Mouse (Mus musculus) kidney, postnatal 4 days (tissue): ENCODE measurements around the gene Ppfia4.
A peak's percentile ranks its signal among the peaks of the same experiment; 100 is the strongest.

Source experiments
- DNase-seq, 2 experiments: peaks; one replicate each; pipeline ENCODE4 v3.0.0; 2021; ENCODE audit warnings: mixed read lengths in 2 of 2

Ppfia4 gene

DNA sequence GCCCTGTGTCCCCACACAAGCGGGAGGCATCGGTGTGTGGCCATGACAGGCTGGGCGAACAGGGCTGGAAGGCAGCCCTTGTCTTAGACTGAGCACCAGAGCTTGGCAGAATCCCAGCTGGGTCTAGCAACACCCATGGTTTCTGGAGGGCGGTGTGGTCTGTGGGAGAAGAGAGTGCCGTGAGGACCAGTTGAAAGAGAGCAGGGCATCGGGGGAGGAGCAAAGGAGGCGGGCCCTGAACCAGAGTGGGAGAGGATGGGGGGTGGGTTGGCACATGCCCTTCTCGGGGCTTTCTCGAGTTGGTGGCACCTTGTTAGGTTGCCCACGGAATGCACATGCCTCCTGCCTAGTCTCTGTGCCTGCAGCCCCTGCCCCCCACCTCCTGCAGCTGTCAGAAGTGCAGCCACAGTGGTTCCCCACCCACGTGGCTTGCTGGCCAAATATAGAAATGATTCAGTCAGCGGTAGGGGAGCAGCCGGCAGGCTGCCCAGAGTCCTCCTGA lies at the start of gene Ppfia4:
Ppfia4 (minus strand) TSS at position 159 of the 502 bp plus-strand sequence.
- peak; percentile 35 to 54 for DNase-seq

DNA sequence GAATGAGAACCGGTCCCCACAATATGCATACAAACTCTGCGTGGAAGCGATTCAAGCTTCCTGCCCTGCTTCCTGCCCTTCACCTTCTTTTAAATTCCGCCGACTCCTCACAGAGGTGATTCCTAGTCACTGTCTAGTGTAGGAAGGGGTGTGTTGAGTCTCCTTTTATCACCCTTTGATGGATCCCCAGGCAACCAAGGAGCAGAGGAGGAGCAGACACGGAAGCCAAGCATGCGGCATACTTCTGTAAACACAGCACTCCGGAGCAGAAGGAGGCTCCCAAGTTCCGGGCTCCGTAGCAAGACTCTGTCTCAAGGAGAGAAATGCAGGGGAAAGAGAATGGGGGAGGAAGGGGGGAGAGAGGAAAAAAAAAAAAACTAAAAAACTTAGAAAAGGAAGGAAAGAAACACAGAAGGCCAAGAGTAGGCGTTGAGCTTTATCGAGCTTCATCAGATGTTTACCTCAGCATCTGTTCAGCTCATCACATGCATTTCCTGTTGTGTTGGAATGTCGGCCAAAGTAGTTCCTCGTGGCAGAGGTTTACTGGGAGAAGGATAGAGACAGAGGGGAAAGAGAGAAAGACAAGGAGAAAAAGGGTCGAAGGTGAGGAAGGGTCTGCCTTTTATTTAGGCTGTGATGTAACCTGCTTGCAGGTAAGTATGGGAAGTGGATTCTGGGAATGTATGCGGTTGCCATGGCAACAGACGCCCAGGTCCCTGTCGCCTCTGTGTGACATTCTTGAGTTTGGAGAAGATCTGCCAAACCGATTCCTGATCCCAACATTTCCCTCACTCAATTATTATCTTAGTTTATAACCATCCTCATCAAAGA lies 49.3 kb upstream of the Ppfia4 start:
- peak; percentile 17 to 31 for DNase-seq

DNA sequence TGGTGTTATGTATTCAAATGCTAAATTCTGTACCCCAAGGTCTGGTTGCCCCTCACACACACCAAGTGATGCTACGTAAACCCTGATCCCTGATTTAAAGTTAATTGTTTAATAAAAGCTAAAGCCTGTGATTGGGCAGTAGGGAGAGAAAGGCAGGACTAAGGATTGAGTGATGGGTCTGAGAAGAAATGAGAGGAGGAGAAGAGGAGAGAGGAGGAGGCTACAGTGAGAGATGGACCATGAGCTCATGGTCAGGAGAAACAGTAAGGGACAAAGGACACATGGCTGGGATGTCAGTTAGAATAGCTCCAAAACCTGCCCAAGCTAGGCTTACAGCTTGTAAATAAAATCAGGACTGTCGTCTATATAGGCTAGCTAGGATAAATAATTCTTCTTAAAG lies 48.3 kb upstream of the Ppfia4 start:
- no peak for DNase-seq

DNA sequence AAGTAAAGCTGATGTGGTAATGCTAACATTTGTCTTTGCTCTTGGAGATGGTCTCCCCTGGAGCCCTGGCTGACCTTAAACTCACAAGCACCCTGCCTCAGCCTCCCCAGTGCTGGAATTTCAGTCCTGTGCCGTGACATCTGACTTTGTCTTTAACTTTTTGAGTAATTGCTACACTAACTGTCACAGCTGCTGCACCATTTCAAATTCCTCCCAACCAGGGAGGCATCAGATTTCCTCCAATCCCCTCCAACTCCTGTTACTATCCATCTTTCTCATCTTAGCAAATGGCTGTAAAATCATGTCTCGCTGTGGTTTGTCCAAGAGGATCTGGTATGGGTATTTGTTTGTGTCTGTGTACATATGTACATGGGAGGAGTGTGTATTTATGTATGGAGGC lies 41.4 kb upstream of the Ppfia4 start:
- no peak for DNase-seq

DNA sequence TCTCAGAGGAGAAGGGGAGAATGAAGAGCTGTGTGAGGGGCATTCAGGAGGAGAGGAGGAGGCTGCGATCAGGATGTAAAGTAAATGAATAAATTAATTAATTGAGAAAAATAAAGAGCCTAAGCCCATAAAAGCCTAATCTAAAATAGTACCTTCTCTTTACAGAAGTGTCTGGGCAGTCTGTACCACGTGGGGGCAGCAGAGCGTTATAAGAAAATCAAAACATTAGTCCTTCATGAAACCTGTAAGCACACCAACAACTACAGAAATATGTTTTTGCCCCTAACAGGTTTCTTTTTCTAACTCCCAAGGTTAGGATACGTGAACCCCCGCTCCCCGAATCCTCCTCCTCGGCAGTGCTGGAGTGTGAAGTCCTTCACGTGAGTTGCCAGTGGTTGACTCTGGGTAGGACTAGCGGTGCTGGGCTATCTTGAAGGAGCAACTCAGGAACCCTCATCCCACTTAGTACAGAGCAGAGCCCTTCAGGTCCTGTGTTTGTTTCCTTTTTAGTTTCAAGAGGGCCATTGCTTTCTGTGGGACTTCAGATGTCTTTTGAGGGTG lies 36.1 kb upstream of the Ppfia4 start:
- peak; percentile 84 to 85 for DNase-seq

DNA sequence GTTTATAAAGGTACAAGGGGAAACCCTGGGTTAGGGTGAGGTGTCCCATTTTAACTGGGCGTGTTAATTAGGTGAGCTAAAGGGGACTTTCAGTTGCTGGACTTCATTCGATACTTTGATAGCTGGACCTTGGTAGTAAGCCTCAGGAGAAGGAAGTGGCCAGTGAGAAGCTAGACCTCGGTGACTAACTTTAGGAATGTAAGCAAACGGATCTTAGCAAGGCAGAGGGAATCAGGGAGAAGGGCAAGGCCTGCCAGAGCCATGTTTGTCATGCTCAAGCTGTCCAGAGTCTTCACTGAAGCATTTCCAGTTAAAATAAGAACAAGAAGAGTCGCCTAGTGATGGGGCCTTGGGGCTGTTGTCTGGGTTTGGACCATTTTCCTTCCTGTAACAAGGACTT lies 32.8 kb upstream of the Ppfia4 start:
- DNase-seq: no peak

DNA sequence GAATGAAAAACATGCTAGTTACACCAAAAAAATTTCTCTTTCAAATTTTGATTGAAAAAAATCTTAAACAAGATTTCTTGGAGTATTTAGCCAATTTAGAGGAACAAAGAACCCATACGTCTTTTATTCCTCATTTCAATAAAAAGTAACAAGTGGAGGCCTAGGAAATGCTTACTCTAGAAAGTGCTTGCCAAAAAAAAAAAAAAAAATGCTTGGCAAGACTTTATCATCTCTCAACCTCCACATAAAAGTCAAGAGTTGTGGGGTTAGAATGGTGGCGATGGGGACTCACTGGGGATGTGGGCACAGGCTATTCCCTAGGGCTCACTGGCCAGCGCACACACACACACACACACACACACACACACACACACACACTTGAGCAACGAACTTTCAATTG lies 30.5 kb upstream of the Ppfia4 start:
- no peak for DNase-seq

DNA sequence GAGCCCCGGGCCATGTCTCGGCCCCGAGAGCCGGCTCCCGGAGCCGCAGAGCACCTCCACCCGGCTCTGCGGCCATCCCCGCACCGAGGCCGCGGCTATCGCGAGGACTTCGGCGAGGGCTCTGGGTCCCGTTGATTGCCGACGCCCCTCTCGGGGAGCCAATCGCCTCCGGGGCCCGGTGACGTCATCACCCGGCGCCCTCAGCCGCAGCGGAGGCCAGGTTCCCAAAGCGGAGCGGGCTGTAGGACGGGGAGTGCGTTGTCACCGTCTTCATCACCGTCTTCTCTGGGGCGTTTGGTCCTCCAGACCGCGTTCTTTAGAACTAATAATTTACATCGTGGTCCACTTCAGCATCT lies 29.1 kb upstream of the Ppfia4 start, which contains the start of gene Tmem183a:
Tmem183a (minus strand) TSS at position 123 of the 356 bp plus-strand sequence.
- DNase-seq: peak; percentile 97 to 98

DNA sequence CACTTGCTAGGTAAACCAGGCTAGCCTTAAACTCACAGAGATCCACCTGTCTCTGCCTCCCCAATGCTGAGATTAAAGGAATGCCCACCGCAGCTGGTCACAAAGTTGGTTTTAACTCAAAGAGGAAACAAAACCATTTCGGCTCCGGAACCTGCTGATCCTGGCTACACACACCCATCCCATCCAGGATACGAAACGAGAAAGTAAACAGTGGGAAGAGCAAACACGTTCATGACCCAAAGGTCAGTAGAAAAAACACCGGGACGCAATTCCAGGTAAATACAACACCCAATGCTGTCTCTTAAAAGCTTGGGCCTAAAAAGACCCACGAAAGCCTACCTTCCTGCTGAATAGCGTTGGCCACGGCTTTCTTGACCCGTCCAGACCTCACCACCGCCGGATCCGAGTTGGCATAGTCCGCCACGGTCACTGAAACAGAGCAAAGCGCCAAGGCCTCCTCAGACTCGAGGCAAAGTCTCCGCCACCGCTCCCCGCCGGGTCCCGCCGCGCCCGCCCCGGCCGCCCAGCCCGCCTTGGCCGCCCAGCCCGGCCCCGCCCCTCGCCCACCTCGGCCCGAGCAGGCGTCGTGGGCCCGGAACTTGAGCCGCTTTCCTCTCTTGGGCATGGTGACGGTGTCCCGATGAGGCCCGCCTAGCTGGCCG lies 28.6 kb upstream of the Ppfia4 start:
- no peak for DNase-seq

DNA sequence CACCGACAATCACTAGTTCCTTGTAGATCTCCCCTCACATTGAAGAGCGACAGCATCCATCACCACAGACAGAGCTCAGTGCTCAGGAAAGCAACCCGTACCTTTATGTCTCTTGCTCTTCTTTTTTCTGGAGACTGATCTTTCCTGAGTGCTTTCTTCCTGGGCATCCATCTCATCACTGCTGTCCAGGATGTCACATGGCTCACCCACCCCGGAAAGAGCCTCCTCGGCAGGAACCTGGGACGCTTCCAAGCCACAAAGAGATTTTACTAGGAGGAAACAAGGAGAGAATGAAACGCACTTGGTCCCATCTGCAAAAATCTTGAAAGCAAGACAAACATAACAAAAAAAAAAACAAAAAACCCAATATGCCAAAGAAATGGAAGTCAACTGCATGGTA lies 27.9 kb upstream of the Ppfia4 start:
- no peak for DNase-seq

DNA sequence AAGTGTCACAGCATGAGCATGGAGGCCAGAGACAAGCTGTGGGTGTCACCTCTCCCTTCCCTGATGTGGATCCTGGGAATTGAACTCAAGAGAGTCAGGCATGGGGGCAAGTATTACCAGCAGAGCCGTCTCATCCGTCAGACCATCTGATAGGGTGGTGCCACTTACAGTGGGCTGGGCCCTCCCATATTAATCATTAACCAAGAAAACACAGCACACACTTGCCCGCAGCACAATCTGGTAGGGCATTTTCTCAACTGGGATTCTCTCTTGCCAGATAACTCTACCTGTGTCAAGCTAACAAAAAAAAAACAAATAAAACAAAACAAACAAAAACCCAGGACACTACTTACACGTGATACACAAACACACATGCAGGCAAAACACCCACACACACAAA lies 24.7 kb upstream of the Ppfia4 start:
- DNase-seq: no peak

DNA sequence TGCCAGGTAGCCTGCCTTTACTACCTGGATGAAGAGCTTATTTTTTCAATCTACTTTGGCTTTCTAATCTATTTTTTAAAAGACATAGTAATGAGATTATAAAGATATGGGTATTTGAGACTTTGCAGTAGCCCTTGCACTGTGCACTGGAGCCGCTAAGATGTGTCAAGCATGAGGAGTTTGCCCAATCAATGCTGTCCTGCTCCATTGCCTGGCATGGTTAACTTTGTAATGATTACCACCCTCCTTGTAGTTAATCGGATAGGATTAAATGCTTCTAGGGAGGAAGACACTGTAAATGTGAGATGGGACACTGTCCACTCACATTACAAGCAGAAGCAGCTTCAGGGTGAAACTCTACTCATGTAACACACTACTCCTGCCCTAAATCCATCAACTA lies 20.6 kb upstream of the Ppfia4 start:
- DNase-seq: peak in 1 of 2 experiments; percentile 30

DNA sequence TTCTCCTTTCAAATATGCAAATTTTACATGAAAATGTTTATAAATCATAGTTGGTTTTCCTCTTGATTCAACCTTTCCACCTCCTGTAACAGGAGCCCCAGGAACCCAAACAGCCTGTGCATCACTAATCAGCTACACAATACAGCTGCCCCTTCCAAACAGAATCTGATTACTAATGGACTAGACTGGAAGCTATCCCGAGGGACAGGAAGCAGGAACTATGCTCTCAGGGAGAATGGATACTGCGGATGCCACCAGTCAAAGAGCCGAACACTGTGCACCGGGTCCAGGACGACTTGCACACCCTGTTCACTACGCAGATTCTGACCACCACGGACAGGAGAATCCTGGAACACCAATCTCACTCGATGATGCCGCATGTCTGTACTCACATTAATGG lies 15.1 kb upstream of the Ppfia4 start:
- DNase-seq: no peak

DNA sequence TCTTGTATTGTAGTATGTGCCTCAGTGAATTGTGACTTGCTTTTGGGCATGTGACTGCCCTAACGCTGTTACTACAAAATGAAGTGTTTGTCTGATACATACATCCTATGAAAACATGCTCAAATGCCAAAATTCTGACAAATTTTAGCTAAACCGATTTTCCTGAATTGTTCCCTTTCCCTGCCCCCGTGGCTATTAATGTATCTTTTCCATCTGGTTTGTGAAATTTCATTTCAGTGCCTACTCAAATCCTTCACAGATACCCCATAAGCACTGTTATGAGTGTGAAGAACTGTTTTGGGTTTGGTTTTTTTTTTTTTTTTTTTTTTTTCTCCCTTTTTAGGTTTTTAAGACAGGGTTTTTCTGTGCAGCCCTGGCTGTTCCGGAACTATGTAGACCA lies 12.3 kb upstream of the Ppfia4 start:
- DNase-seq: no peak

DNA sequence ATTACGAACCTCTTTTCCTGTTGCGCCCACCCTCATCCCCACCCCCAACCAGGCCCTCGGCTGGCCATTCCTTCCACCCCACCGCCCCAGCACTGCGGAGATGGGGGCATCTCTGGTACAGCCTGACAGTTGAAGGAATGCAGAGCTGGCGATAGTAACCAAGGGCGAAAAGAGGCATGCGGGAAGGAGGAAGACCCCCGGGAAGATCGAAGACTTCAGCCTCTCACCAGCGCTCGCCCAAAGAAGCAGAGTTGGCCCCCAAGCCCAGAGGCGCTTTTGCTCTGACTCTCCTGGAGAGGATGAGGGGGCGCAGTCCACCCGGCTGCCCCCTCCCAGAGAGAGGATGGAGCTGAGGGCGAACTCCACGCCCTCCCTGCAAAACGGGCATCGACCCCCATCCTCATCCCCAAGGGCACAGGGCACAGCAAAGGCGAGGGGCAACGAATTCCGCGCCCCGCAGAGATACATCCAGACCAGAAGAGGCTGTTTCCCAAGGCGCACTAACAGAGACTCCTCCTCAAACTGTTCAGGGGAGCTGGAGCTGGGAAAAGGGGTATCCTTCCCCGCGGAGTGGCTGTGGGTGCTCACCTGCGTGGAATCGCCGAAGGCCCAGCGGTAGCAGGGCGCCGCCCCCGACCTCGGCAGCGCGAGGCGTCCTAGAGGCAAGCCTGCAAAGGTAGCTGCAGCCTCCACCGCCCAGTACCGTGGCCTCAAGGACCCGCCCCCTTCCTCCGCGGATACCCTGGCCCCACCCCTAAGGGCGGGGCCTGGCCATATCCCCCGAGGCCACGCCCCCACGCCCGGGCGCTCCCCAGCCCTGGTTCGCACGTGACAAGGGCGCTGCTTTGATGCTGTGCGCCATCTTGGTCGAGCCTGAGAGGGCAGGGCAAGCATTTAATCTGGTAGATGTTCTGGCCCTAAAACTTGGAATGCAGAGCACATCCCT lies 11.6 kb upstream of the Ppfia4 start:
- DNase-seq: peak; percentile 92 to 96

DNA sequence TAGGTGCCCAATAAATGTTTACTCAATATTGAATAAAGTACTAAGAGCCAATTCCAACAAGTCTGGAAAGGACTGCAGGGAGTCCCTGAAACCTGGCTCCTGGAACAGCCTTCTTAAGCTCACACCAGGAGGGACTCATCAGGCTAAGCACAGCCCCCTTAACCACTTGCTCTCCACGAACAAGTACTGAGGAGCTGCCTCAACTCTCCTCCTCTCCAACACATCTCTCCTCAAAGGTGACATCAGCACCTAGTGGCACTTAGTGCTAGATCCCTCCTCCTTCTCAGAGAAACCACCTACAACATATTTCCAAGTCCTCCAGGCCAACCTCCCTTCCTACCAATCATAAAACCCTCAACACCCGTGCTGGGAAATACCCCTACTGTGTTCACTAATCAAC lies 10.8 kb upstream of the Ppfia4 start:
- DNase-seq: no peak

DNA sequence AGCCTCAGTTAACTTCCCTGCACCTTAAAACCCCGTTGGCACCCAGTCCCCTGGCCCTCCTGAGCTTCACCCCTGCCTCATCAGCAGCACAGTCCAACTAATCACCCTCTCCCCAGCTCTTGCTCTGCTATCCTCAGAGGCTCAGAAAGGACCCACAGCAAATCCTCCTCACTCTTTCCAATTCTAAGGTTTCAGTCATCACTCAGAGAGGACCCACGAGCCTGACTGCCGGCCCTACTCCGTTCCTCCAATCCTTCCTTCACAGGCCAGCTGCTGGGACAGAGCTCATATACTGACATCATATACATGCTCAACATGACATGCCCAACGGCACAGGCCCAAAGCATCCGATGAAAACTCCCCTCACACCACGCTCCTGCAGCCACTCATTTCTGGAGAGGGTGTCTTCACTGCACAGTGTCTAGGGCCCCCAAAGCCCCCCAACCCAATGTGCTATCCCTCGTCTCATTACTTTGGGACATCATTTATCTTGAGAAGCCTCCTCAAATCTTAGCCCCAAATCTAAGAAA lies 10.1 kb upstream of the Ppfia4 start:
- DNase-seq: no peak

DNA sequence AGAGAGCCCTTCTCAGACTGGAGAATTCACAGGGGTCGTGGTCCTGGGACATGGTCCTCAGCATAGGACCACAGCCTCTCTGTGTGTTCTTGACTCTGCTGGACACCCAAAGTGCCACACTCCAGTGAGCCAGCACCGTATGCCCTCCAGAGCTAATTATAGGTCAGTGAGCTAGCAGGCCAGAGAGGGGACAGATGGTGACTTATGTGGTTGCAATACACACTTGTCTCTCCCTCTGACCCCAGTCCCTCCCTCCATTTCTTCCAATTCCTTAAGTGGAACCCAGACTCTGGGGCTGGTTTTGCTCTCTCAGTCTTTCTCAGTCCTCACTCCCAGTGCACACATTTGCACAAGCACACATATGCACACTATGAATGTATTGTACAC lies 9.5 kb upstream of the Ppfia4 start:
- no peak for DNase-seq

DNA sequence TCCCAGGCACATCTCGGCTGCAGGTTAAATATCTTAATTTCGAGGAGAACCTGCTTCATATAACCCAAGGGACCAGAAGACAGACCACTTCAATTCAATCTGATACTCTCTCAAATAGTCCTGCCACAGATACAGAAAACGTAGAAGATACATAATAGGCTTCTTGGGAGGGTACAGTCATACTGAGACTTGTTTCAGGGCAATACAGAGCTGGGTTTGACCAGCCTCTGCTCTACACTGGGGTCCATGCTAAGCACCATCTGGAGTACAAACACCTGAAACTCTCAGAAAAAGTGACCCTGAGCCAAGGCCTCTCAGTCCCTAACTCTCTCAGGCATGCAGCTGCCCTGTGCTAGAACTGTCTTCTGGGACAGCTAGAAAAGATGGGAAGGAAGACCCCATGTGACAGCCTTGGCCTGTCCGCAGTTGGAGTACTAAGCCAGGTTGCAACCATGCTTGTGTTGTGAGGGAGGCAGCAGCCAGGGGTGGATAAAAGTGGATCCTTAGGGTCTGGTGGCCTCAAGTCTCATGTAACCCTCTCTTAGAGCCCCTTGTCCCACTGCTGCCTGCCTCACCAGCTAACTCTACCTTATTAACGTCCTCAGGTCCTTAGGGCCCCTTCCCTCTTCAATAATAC lies 9.0 kb upstream of the Ppfia4 start:
- DNase-seq: no peak

DNA sequence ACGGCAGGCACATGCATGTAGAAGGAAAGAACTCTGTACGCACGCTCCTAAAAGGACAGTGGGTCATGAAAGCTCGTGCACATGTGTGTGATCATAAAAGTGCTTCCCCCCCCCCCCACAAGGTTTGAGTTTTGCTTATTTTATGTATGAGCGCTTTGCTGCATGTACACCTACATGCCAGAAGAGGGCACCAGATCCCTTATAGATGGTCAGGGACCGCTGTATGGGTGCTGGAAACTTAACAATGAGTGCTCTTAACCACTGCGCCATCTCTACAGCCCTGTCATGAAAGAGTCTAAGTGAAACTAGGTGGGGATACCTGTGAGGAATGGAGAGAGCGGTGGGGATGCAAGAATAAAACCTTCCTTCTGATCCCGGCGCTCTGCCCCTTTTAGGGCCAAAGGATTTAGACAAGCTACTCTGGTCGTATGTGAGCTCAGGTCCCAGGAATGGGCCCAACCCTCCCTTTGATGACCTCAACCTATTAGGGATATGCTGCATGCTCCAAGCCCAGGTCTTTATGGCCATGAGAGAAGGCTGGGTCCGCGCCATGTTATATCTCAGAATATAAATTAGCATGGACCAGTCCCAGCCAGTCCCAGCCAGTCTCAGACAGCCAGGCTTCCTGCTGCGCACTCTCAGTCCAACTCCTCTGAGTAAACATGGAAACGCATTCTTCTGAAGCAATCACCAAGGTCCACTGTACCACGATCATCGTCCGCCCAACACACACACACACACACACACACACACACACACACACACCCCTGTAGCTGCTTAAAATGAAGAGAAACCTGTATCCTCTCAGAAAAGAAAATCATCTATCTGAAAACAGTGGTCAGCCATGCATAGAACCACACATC lies 7.3 kb upstream of the Ppfia4 start:
- DNase-seq: no peak

DNA sequence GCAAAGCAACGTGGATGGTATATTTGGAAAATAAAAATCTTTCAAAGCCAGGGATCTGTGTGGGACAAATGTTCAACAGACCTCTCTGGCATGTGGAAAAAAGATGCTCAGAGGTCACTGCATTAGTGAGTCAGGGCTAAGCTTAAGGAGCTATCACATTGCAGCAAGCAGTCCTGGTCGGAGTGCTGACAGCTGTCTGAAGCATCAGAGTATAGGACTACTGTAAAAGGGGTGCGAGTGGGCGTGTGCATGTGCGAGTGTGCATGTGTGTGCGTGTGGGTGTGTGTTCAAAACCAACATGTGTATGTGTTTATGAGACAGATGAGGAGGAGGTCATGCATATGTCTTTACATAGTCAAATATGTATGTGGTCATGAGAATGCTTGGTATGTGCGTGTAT lies 6.4 kb upstream of the Ppfia4 start:
- no peak for DNase-seq
